Mouse (Mus musculus) natural killer cell, adult 2 months (primary cell): ENCODE measurements around the gene Cacnb4.

Source experiments
- DNase-seq, 2 experiments: peaks; one replicate each; pipeline ENCODE4 v3.0.0; 2022; ENCODE audit warnings: low spot score in 2 of 2

Cacnb4 gene

GRCm38 (mm10) chr2:52471545-52472291 lies 204.9 kb downstream of the Cacnb4 start:
- no peak for DNase-seq

- DNase-seq = no peak
Measured at GRCm38 (mm10) chr2:52470044-52470560, 206.5 kb downstream of the Cacnb4 start.

GRCm38 (mm10) chr2:52467629-52468028 lies 209.0 kb downstream of the Cacnb4 start:
- DNase-seq = no peak

GRCm38 (mm10) chr2:52461206-52461967 lies 215.2 kb downstream of the Cacnb4 start:
- no peak for DNase-seq

- DNase-seq = no peak
Measured at GRCm38 (mm10) chr2:52455606-52456479, 220.8 kb downstream of the Cacnb4 start.

GRCm38 (mm10) chr2:52449818-52450217 lies 226.8 kb downstream of the Cacnb4 start:
- no peak for DNase-seq

GRCm38 (mm10) chr2:52448916-52449315 lies 227.7 kb downstream of the Cacnb4 start:
- DNase-seq = no peak

GRCm38 (mm10) chr2:52446648-52447047 lies 230.0 kb downstream of the Cacnb4 start:
- DNase-seq = no peak

GRCm38 (mm10) chr2:52442125-52442524 lies 234.5 kb downstream of the Cacnb4 start:
- no peak for DNase-seq

- no peak for DNase-seq
Measured at GRCm38 (mm10) chr2:52440420-52441015, 236.1 kb downstream of the Cacnb4 start.

- no peak for DNase-seq
Measured at GRCm38 (mm10) chr2:52438437-52438836, 238.2 kb downstream of the Cacnb4 start.

GRCm38 (mm10) chr2:52438013-52438412 lies 238.6 kb downstream of the Cacnb4 start:
- DNase-seq = no peak

- DNase-seq = no peak
Measured at GRCm38 (mm10) chr2:52435919-52436632, 240.6 kb downstream of the Cacnb4 start.

- DNase-seq = no peak
Measured at GRCm38 (mm10) chr2:52433365-52433764, 243.3 kb downstream of the Cacnb4 start.

- DNase-seq = no peak
Measured at GRCm38 (mm10) chr2:52427383-52427782, 249.2 kb downstream of the Cacnb4 start.

- no peak for DNase-seq
Measured at GRCm38 (mm10) chr2:52426041-52426440, 250.6 kb downstream of the Cacnb4 start.

- no peak for DNase-seq
Measured at GRCm38 (mm10) chr2:52425523-52425795, 251.2 kb downstream of the Cacnb4 start.

GRCm38 (mm10) chr2:52424747-52425522 lies 251.7 kb downstream of the Cacnb4 start, which contains the start of gene Arl5a:
Gene Arl5a, minus strand, starts transcription at chr2:52424901.
- DNase-seq = peak; percentile 92 to 93

GRCm38 (mm10) chr2:52424248-52424728 lies 252.3 kb downstream of the Cacnb4 start:
- DNase-seq = no peak
